Mouse (Mus musculus) erythroblast, embryonic 14.5 days (primary cell): Measurements from ENCODE around the gene Pafah1b1.

Experiments used
- GATA1 ChIP-seq: IDR thresholded peaks from 2 replicates; pipeline ENCODE4 v1.6.1; 2012; ENCODE audit warnings: low read length, inconsistent platforms, mixed read lengths
- TAL1 ChIP-seq: IDR thresholded peaks from 3 replicates; pipeline ENCODE4 v1.6.1; 2012; ENCODE audit warnings: low read length, inconsistent platforms, mixed read lengths

DNA sequence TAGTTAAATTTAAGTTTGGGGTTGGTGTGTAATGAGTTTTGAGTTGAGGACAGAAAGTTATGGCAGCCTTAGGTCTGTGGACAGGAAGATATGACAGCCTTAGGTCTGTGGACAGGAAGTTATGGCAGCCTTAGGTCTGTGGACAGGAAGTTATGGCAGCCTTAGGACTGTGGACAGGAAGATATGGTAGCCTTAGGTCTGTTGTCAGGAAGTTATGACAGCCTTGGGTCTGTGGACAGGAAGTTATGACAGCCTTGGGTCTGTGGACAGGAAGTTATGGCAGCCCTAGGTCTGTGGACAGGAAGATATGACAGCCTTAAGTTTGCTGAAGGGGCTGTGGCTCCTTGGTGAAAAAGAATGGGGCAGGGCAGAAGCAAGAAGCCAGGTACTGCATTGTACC lies 99.1 kb downstream of the Pafah1b1 start:
- no peak for TF ChIP-seq GATA1
- no peak for TF ChIP-seq TAL1
